Mouse (Mus musculus): ENCODE measurements around the gene Stx6. TPM values are rescaled to one million over a fixed set of nuclear protein-coding genes. Genes with fewer than 3 reads are reported as not detected.

Gene Stx6
- polyA plus RNA-seq (2017; shearing (Covaris generic)) = 100 to 1,000 TPM; 110 to 149 TPM

GRCm38 (mm10) chr1:155158141-155158969 is at the start of gene Stx6:
TSS of gene Stx6 (plus strand) at chr1:155158715.

GRCm38 (mm10) chr1:155146572-155146980 is 11.9 kb upstream of the Stx6 start, which contains the start of gene Mr1:
TSS of gene Mr1 (minus strand) at chr1:155146814.

DNA sequence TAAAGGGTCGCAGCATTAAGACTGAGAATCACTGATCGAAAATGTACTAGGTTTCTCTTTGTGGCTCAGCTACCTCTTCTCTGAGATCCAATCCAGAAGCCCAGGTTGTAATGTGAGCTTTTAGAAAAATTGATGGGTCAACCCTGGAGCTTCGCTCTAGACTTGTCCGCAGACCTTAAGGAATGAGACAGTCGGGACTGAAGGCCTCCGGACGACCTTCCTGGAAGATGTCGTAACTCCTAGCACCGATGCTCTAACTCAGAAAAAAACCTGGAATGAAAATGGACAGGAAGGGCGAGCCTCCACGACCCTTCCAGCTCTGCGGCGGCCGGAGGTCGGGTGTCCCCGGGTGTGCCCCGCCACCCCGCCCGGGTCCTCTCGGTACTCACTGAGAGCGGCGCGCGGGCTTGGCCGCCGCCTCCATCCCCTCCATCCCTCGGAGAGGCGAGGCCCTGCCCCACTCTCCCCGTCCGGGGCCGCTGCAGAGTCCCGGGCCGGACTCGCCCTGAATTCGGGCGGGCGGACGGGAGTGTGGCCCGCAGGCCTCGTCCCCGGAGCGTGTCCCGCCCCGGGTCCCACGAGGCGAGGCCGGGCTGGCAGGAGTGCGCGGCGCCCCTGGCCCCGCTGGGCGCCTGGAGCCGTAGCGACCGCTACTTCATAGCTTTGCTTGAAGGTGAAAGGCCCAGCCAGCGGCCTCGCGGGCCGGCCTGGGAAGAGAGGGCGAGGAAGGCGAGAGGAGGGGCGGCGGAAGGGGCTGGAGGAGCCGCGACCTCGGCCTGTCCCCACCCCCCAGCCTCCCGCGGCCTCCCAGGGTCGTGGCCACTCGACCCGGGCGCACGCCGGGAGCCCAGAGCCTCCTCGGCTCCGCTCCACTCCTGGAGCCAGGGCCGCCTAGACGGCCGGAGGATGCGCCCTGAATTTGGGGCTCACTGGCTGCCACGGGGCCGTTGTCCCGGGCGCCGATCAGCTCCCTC is 85.6 kb downstream of the Stx6 start, which contains the start of gene BC034090:
BC034090 (minus strand) TSS at position 648 of the 974 bp plus-strand sequence.

Other genes starting within 250 kb of the Stx6 start
- gene Ier5, start 59.1 kb upstream of the Stx6 start, polyA plus RNA-seq (2017; shearing (Covaris generic)) = 100 to 1,000 TPM; 164 to 180 TPM
- 10 to 100 TPM; 20.4 to 21.4 TPM for gene Mr1, start 11.9 kb upstream of the Stx6 start, polyA plus RNA-seq (2017; shearing (Covaris generic))
- gene BC034090, start 85.7 kb downstream of the Stx6 start, polyA plus RNA-seq (2017; shearing (Covaris generic)) = under 1 TPM; 0.47 to 0.65 TPM

Measured in inflammation-experienced regulatory T-cells (primary cell).